Mouse (Mus musculus) embryo, embryonic 11 days (tissue): ENCODE results near the gene Casr.

Experiments
- DNase-seq: peaks from one replicate; pipeline ENCODE4 v3.0.0-alpha.2; 2015

Casr gene

GRCm38 (mm10) chr16:36507300-36507699, 54.6 kb downstream of the Casr start:
- no peak for DNase-seq

- DNase-seq = no peak
Observed at GRCm38 (mm10) chr16:36506827-36507226, 55.1 kb downstream of the Casr start.

GRCm38 (mm10) chr16:36505913-36506312, 56.0 kb downstream of the Casr start:
- DNase-seq = no peak

- no peak for DNase-seq
Observed at GRCm38 (mm10) chr16:36505134-36505533, 56.8 kb downstream of the Casr start.

- DNase-seq = no peak
Observed at GRCm38 (mm10) chr16:36502286-36502685, 59.7 kb downstream of the Casr start.

- DNase-seq = no peak
Observed at GRCm38 (mm10) chr16:36492420-36492819, 69.5 kb downstream of the Casr start.

DNA sequence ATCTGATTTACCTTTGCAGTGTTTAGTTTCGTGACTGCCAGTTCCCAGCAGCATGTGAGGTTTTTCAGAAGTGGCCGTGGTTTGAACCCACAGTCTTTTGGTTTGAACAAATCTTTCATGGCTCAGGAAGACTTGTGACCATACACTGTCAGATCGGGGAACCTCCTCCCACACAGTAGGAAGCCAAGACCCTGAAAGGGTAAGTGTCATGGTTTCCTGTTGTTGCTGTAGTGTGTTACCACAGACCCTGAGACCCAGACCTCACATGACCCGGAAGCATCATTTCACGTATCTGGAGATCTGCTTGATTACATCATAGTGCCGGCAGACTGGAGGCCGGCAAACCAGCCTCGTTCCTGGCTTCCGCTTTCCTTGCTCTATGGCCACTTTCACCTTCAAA, 85.1 kb downstream of the Casr start:
- no peak for DNase-seq

DNA sequence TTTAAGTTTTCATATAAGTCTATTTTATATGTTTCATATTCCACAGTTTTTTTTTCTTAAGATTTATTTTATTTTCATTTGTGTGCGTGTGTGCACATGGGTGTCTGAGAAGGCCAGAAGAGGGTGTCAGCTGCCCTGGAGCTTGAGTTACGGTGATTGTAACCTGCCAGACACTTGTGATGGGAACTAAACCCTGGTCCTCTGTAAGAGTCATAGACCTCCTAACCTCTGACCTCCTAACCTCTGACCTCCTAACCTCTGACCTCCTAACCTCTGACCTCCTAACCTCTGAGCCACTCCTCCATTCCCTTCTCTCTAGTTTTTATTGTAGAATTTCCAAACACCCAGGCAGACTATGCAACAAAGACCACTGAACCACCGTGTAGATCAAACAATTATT, 86.4 kb downstream of the Casr start:
- DNase-seq = no peak

GRCm38 (mm10) chr16:36474849-36475248, 87.1 kb downstream of the Casr start:
- DNase-seq = no peak

GRCm38 (mm10) chr16:36473217-36474216, 88.4 kb downstream of the Casr start:
- DNase-seq = peak; percentile 26

GRCm38 (mm10) chr16:36471066-36471633, 90.8 kb downstream of the Casr start:
- no peak for DNase-seq

DNA sequence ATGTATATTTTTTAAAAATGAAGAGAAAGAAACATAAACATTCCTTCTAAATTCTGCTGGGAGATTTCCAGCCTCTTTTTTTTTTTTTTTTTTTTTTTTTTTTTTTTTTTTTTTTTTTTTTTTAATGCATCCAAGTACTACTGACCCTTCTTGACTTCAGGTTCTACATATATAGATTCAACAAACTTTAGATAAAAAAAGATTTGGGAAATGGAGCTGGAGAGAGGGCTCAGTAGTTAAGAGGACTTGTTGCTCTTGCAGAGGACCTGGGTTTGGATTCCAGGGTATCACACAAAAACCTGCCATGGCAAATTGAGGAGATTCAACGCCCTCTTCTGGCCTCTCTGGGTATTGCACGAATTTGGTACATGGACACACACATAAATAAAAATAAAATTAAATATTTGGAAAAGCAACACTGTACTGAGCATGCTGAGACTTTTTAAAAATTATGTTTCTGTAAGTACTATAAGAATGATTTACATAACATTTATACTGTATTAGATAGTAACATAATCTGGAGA, 91.9 kb downstream of the Casr start:
- peak; percentile 38 for DNase-seq

GRCm38 (mm10) chr16:36469367-36469766, 92.6 kb downstream of the Casr start:
- no peak for DNase-seq

- no peak for DNase-seq
Observed at GRCm38 (mm10) chr16:36468862-36469261, 93.1 kb downstream of the Casr start.

- DNase-seq = no peak
Observed at GRCm38 (mm10) chr16:36467936-36468335, 94.0 kb downstream of the Casr start.

DNA sequence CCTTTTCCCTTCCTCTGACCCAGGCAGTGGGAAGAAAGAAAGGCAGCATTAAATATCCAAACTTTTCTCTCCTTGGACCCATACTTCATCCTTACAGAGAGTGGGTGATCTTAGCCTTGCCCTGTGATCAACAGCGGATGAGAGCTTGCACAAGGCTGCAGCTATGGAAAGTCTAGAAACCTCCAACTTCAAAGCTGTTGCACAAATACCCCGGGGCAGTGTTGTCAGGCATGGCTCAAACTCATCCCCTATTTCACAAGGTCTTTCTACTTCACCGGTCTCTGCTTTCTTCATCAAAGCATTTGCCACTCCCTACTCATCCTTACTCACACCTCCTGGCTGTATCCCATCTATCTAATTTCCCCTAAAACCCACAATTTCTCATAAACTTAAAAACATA, 96.5 kb downstream of the Casr start:
- DNase-seq = no peak

- no peak for DNase-seq
Observed at GRCm38 (mm10) chr16:36464076-36464475, 97.9 kb downstream of the Casr start.

DNA sequence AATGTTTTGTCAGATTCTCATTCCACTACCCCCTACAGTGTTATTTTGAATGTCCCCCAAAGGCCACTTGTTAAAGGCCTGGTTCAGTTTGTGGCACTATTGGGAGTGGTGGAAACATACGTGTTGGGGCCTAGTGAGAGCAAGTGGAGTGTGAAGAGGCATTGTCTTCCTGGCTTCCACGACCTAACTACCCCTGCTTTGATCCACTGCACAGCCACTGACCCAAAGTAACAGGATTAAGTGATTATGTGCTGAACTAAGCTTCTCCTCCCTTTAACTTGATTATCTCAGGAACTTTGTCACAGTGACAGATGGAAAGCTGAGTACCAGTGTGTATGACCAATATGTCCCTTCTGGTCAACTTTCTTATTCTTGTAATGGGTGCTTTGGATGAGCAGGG, 101.5 kb downstream of the Casr start:
- DNase-seq = peak; percentile 9

GRCm38 (mm10) chr16:36455342-36455802, 106.6 kb downstream of the Casr start, which contains the start of gene Stfa3:
Gene Stfa3, minus strand, starts transcription at chr16:36455392.
- DNase-seq = no peak
